Mouse (Mus musculus): Measurements from ENCODE around the gene Mybphl. TPM values are rescaled to one million over a fixed set of nuclear protein-coding genes. Genes with fewer than 3 reads are reported as not detected.

Mybphl gene
- polyA plus RNA-seq, 1 experiment from 2014 or later, result 0.75 TPM

GRCm38 (mm10) chr3:108413634-108414360 lies 49.1 kb downstream of the Mybphl start:
- no peak for DNase-seq
- H3K4me1 ChIP-seq (ENCODE audit: insufficient read depth), result 0 out of 2 replicates have a peak, but pooled peaks cover 6% of the 10 kb centered on the region

GRCm38 (mm10) chr3:108414857-108415830 lies 50.4 kb downstream of the Mybphl start, which contains the start of gene Celsr2:
TSS of gene Celsr2 (minus strand) at chr3:108415552.
- H3K4me1 ChIP-seq (ENCODE audit: insufficient read depth), result 0 out of 2 replicates have a peak, but pooled peaks cover 6% of the 10 kb centered on the region
- H3K9ac ChIP-seq, result peak within 1 kb of the TSS; percentile 68
- H3K4me2 ChIP-seq, result peak within 1 kb of the TSS; percentile 99
- peak within 1 kb of the TSS; percentile 69 for H3K4me3 ChIP-seq (ENCODE audit: low read depth, low read length)
- peaks cover 17% of the 10 kb centered on the region; the same call in 1 of the 2 replicates for H3K27me3 ChIP-seq (ENCODE audit: insufficient read depth, low read length)
- H3K36me3 ChIP-seq (ENCODE audit: insufficient read depth), result peaks cover 16% of the 10 kb centered on the region; the same call in 1 of the 2 replicates
- peak within 1 kb of the TSS; percentile 55; the same call in 1 of the 2 replicates for H3K27ac ChIP-seq (ENCODE audit: low read depth)
- DNase-seq, result peak; percentile 55
- ATAC-seq (ENCODE audit: insufficient read depth), result peak; percentile 26
- WGBS, result 4% methylated on average over 60 of the region's 67 CpGs
- H3K9me3 ChIP-seq (ENCODE audit: low read depth, low read length), result peaks cover 19% of the 10 kb centered on the region; the same call in 1 of the 2 replicates
- no peak for TF ChIP-seq CTCF (IDR thresholded peaks at IDR 0.05; ENCODE audit: low read depth)

More at GRCm38 (mm10) chr3:108413634-108414360, 49.1 kb downstream of the Mybphl start:
- peaks cover 17% of the 10 kb centered on the region; the same call in 1 of the 2 replicates for H3K27me3 ChIP-seq (ENCODE audit: insufficient read depth, low read length)
- 95% methylated on average over 35 of the region's 35 CpGs for WGBS
- no peak overlapping the region for H3K27ac ChIP-seq (ENCODE audit: low read depth)
- H3K36me3 ChIP-seq (ENCODE audit: insufficient read depth), result peaks cover 16% of the 10 kb centered on the region; the same call in 1 of the 2 replicates
- no peak overlapping the region for H3K4me3 ChIP-seq (ENCODE audit: low read depth, low read length)
- no peak overlapping the region for H3K9ac ChIP-seq
- no peak for ATAC-seq (ENCODE audit: insufficient read depth)
- peaks cover 19% of the 10 kb centered on the region; the same call in 1 of the 2 replicates for H3K9me3 ChIP-seq (ENCODE audit: low read depth, low read length)
- TF ChIP-seq CTCF (IDR thresholded peaks at IDR 0.05; ENCODE audit: low read depth), result no peak
- no peak overlapping the region for H3K4me2 ChIP-seq

- WGBS, result under 1% methylated on average over 48 of the region's 48 CpGs
- Histone ChIP-seq H3K4me1 (ENCODE audit: insufficient read depth) (0 out of 2 replicates have a peak, but pooled peaks cover 6% of the 10 kb centered on the region), H3K4me3 (ENCODE audit: low read depth, low read length) (peak overlapping the region; percentile 69), H3K9ac (peak overlapping the region; percentile 68), H3K27me3 (ENCODE audit: insufficient read depth, low read length) (peaks cover 17% of the 10 kb centered on the region; the same call in 1 of the 2 replicates), H3K9me3 (ENCODE audit: low read depth, low read length) (peaks cover 19% of the 10 kb centered on the region; the same call in 1 of the 2 replicates), H3K27ac (ENCODE audit: low read depth) (peak overlapping the region; percentile 55; the same call in 1 of the 2 replicates), H3K36me3 (ENCODE audit: insufficient read depth) (peaks cover 16% of the 10 kb centered on the region; the same call in 1 of the 2 replicates), H3K4me2 (peak overlapping the region; percentile 99)
- ATAC-seq (ENCODE audit: insufficient read depth), result peak; percentile 86
- no peak for TF ChIP-seq CTCF (IDR thresholded peaks at IDR 0.05; ENCODE audit: low read depth)
- peak; percentile 92 for DNase-seq
Observed at GRCm38 (mm10) chr3:108415831-108416223, 51.1 kb downstream of the Mybphl start.

- peaks cover 30% of the 10 kb centered on the region for H3K36me3 ChIP-seq (ENCODE audit: insufficient read depth)
- no peak overlapping the region for H3K4me3 ChIP-seq (ENCODE audit: low read depth, low read length)
- ATAC-seq (ENCODE audit: insufficient read depth) (no peak), DNase-seq (no peak)
- H3K4me2 ChIP-seq, result no peak overlapping the region
- peaks cover 9% of the 10 kb centered on the region; the same call in 1 of the 2 replicates for H3K4me1 ChIP-seq (ENCODE audit: insufficient read depth)
- no peak overlapping the region for H3K27ac ChIP-seq (ENCODE audit: low read depth)
- WGBS, result 32% methylated on average over 6 of the region's 6 CpGs
- no peaks in the 10 kb centered on the region for H3K9me3 ChIP-seq (ENCODE audit: low read depth, low read length)
- no peak for TF ChIP-seq CTCF (IDR thresholded peaks at IDR 0.05; ENCODE audit: low read depth)
- H3K9ac ChIP-seq, result no peak overlapping the region
- no peaks in the 10 kb centered on the region for H3K27me3 ChIP-seq (ENCODE audit: insufficient read depth, low read length)
Observed at GRCm38 (mm10) chr3:108423006-108423405, 58.3 kb downstream of the Mybphl start.

- TF ChIP-seq CTCF (IDR thresholded peaks at IDR 0.05; ENCODE audit: low read depth), result no peak
- H3K27ac ChIP-seq (ENCODE audit: low read depth), result no peak overlapping the region
- peaks cover 41% of the 10 kb centered on the region for H3K36me3 ChIP-seq (ENCODE audit: insufficient read depth)
- no peak overlapping the region; the same call in 1 of the 2 replicates for H3K9ac ChIP-seq
- 18% methylated on average over 11 of the region's 11 CpGs for WGBS
- DNase-seq, result peak; percentile 78
- peaks cover 9% of the 10 kb centered on the region; the same call in 1 of the 2 replicates for H3K4me1 ChIP-seq (ENCODE audit: insufficient read depth)
- peak overlapping the region; percentile 46 for H3K4me2 ChIP-seq
- peak; percentile 86 for ATAC-seq (ENCODE audit: insufficient read depth)
- H3K27me3 ChIP-seq (ENCODE audit: insufficient read depth, low read length), result no peaks in the 10 kb centered on the region
- H3K9me3 ChIP-seq (ENCODE audit: low read depth, low read length), result no peaks in the 10 kb centered on the region
- H3K4me3 ChIP-seq (ENCODE audit: low read depth, low read length), result no peak overlapping the region
Observed at GRCm38 (mm10) chr3:108423844-108424801, 59.4 kb downstream of the Mybphl start.

Data from lung, embryonic 14.5 days (tissue).